Mouse (Mus musculus): ENCODE results near the gene Hspa1l.

GRCm38 (mm10) chr17:34964640-34965049 is 7.9 kb upstream of the Hspa1l start:
- TF ChIP-seq CTCF (conservative IDR thresholded peaks at IDR 0.05; ENCODE audit: insufficient read depth, insufficient read length, low read depth, low read length) (no peak), POLR2A (IDR thresholded peaks at IDR 0.05; ENCODE audit: low read depth, low read length) (no peak)

Data from kidney, adult 2 months (tissue).